Mouse (Mus musculus) fibroblast of lung, adult 2 months (primary cell): ENCODE measurements around the gene Specc1l.

ENCODE experiments used
- DNase-seq: peaks from one replicate; pipeline ENCODE4 v3.0.0-alpha.2; 2011; ENCODE audit warnings: low read depth

Specc1l gene

GRCm38 (mm10) chr10:75211807-75212645 is at the start of gene Specc1l:
Specc1l (plus strand) TSS chr10:75212073.
- DNase-seq: peak; percentile 92

GRCm38 (mm10) chr10:75165825-75166481 is 45.9 kb upstream of the Specc1l start:
- DNase-seq: no peak

GRCm38 (mm10) chr10:75166601-75167000 is 45.3 kb upstream of the Specc1l start:
- no peak for DNase-seq

GRCm38 (mm10) chr10:75170207-75170850 is 41.5 kb upstream of the Specc1l start:
- DNase-seq: peak; percentile 86

- peak; percentile 37 for DNase-seq
Measured at GRCm38 (mm10) chr10:75173056-75173455, 38.8 kb upstream of the Specc1l start.

GRCm38 (mm10) chr10:75173712-75174111 is 38.2 kb upstream of the Specc1l start:
- DNase-seq: peak; percentile 27

GRCm38 (mm10) chr10:75176494-75176893 is 35.4 kb upstream of the Specc1l start:
- no peak for DNase-seq

GRCm38 (mm10) chr10:75178911-75179310 is 33.0 kb upstream of the Specc1l start:
- no peak for DNase-seq

GRCm38 (mm10) chr10:75182151-75182774 is 29.6 kb upstream of the Specc1l start:
- no peak for DNase-seq

GRCm38 (mm10) chr10:75184826-75185225 is 27.0 kb upstream of the Specc1l start:
- DNase-seq: no peak

- no peak for DNase-seq
Measured at GRCm38 (mm10) chr10:75186551-75186950, 25.3 kb upstream of the Specc1l start.

- no peak for DNase-seq
Measured at GRCm38 (mm10) chr10:75187366-75188056, 24.4 kb upstream of the Specc1l start.

- DNase-seq: no peak
Measured at GRCm38 (mm10) chr10:75191647-75192046, 20.2 kb upstream of the Specc1l start.

GRCm38 (mm10) chr10:75197817-75198216 is 14.1 kb upstream of the Specc1l start:
- no peak for DNase-seq

- DNase-seq: no peak
Measured at GRCm38 (mm10) chr10:75200733-75201132, 11.1 kb upstream of the Specc1l start.

GRCm38 (mm10) chr10:75206192-75206591 is 5.7 kb upstream of the Specc1l start:
- no peak for DNase-seq

GRCm38 (mm10) chr10:75210841-75211240 is 1.0 kb upstream of the Specc1l start:
- no peak for DNase-seq

GRCm38 (mm10) chr10:75212981-75213380 is 1.1 kb downstream of the Specc1l start:
- no peak for DNase-seq

- no peak for DNase-seq
Measured at GRCm38 (mm10) chr10:75220722-75221121, 8.8 kb downstream of the Specc1l start.

GRCm38 (mm10) chr10:75221936-75222610 is 10.2 kb downstream of the Specc1l start:
- no peak for DNase-seq

GRCm38 (mm10) chr10:75222611-75222998 is 10.7 kb downstream of the Specc1l start:
- peak; percentile 33 for DNase-seq
